Mouse (Mus musculus) adipocyte (in vitro differentiated cells): Measurements from ENCODE around the gene Klf12.

ENCODE experiments used
- DNase-seq: peaks from one replicate; pipeline ENCODE4 v3.0.0-alpha.2; 2016; ENCODE audit warnings: low spot score

Gene Klf12

GRCm38 (mm10) chr14:100140370-100140769 lies 144.1 kb downstream of the Klf12 start:
- DNase-seq: no peak

GRCm38 (mm10) chr14:100134304-100134703 lies 150.2 kb downstream of the Klf12 start:
- DNase-seq: no peak

- peak; percentile 31 for DNase-seq
These were observed 152.0 kb downstream of the Klf12 start for GRCm38 (mm10) chr14:100132479-100132878.

- no peak for DNase-seq
These were observed 158.4 kb downstream of the Klf12 start for GRCm38 (mm10) chr14:100126126-100126525.

- no peak for DNase-seq
These were observed 163.4 kb downstream of the Klf12 start for GRCm38 (mm10) chr14:100121075-100121474.

- DNase-seq: no peak
These were observed 164.6 kb downstream of the Klf12 start for GRCm38 (mm10) chr14:100119866-100120265.

- DNase-seq: no peak
These were observed 171.1 kb downstream of the Klf12 start for GRCm38 (mm10) chr14:100113419-100113818.

GRCm38 (mm10) chr14:100111735-100112134 lies 172.7 kb downstream of the Klf12 start:
- no peak for DNase-seq

- no peak for DNase-seq
These were observed 174.9 kb downstream of the Klf12 start for GRCm38 (mm10) chr14:100109563-100109962.

GRCm38 (mm10) chr14:100105570-100105969 lies 178.9 kb downstream of the Klf12 start:
- no peak for DNase-seq

- DNase-seq: no peak
These were observed 179.7 kb downstream of the Klf12 start for GRCm38 (mm10) chr14:100104818-100105217.

- DNase-seq: no peak
These were observed 180.7 kb downstream of the Klf12 start for GRCm38 (mm10) chr14:100103818-100104217.

- DNase-seq: no peak
These were observed 187.0 kb downstream of the Klf12 start for GRCm38 (mm10) chr14:100097208-100098189.

- DNase-seq: no peak
These were observed 188.7 kb downstream of the Klf12 start for GRCm38 (mm10) chr14:100095730-100096129.

- DNase-seq: no peak
These were observed 194.0 kb downstream of the Klf12 start for GRCm38 (mm10) chr14:100090517-100090916.

- no peak for DNase-seq
These were observed 204.9 kb downstream of the Klf12 start for GRCm38 (mm10) chr14:100079620-100080019.

- DNase-seq: no peak
These were observed 211.9 kb downstream of the Klf12 start for GRCm38 (mm10) chr14:100072431-100073195.

GRCm38 (mm10) chr14:100069543-100070090 lies 214.9 kb downstream of the Klf12 start:
- DNase-seq: no peak

- DNase-seq: no peak
These were observed 215.8 kb downstream of the Klf12 start for GRCm38 (mm10) chr14:100068715-100069114.

GRCm38 (mm10) chr14:100062516-100062915 lies 222.0 kb downstream of the Klf12 start:
- DNase-seq: no peak

GRCm38 (mm10) chr14:100054150-100054549 lies 230.3 kb downstream of the Klf12 start:
- DNase-seq: no peak

GRCm38 (mm10) chr14:100053456-100053855 lies 231.0 kb downstream of the Klf12 start:
- no peak for DNase-seq

GRCm38 (mm10) chr14:100052876-100053275 lies 231.6 kb downstream of the Klf12 start:
- no peak for DNase-seq
